Mouse (Mus musculus) olfactory bulb, adult 2 months (tissue): Measurements from ENCODE around the gene Bmpr1b. TPM values are rescaled to one million over a fixed set of nuclear protein-coding genes. Genes with fewer than 3 reads are reported as not detected.

Experiments used
- H3K27ac ChIP-seq: fragments of 200-500 bp; 2 replicates; pipeline ENCODE4 v1.5.1; 2012; ENCODE audit warnings: low read depth, low read length; ENCODE audit not compliant: insufficient read depth
- H3K4me1 ChIP-seq: fragments of 200-500 bp; 2 replicates; pipeline ENCODE4 v1.6.1; 2012; ENCODE audit warnings: low read length; ENCODE audit not compliant: control insufficient read depth, insufficient read depth
- H3K4me3 ChIP-seq: fragments of 200-500 bp; 2 replicates; pipeline ENCODE4 v1.5.1; 2012; ENCODE audit warnings: mild to moderate bottlenecking, low read depth, low read length, moderate library complexity; ENCODE audit not compliant: insufficient read depth
- CTCF ChIP-seq: fragments of 200-500 bp; IDR thresholded peaks from 2 replicates; pipeline ENCODE4 v1.5.1; 2012; ENCODE audit warnings: low read depth, mild to moderate bottlenecking, low read length, moderate library complexity; ENCODE audit not compliant: insufficient read depth
- POLR2A ChIP-seq: fragments of 200-500 bp; IDR thresholded peaks from 2 replicates; pipeline ENCODE4 v1.6.1; 2012; ENCODE audit warnings: mild to moderate bottlenecking, low read depth, low read length, moderate library complexity; ENCODE audit not compliant: insufficient read depth
- WGBS: fragments of 180-500 bp; shearing (Covaris S2); methylation state at CpG from one replicate; pipeline ENCODE4 v1.1.7; 2018; 5-methylcytosine and 5-hydroxymethylcytosine counted together
- polyA plus RNA-seq: library from polyadenylated mRNA; stranded (reverse); fragments of >200 nt; gene quantifications from 2 replicates; pipeline ENCODE4 v1.2.4, GENCODE M21; 2012; ENCODE audit warnings: low replicate concordance; ENCODE audit not compliant: missing spikeins, insufficient read depth, insufficient read length

The Bmpr1b gene
- polyA plus RNA-seq, 1 experiment, result not detected

- 29% methylated on average over 4 of the region's 4 CpGs for WGBS
- no peak for TF ChIP-seq POLR2A
- TF ChIP-seq CTCF, result no peak
- Histone ChIP-seq H3K27ac (no peak overlapping the region), H3K4me3 (no peak overlapping the region), H3K4me1 (no peaks in the 10 kb centered on the region)
These were observed 281.6 kb downstream of the Bmpr1b start for GRCm38 (mm10) chr3:141887476-141888274.

DNA sequence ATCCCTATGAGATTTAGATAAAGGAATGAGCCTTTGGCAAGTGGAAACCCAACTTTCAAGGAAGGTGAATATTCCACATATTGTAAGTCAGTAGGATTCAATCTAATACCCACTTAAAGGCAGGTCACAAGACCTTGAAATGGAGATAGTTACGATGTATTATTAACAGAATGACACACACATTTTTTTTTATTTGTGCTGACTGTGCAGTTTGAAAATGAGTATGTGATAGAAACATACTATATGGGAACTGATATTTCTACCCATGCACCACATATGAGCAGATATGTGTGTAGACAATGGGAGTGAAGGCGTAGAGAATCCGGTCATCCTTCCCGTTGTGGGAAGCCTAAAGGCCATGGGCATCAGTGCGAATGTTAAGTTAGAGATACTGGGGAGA lies 285.0 kb downstream of the Bmpr1b start:
- no peak overlapping the region for H3K27ac ChIP-seq
- 97% methylated on average over 5 of the region's 5 CpGs for WGBS
- no peak overlapping the region for H3K4me3 ChIP-seq
- no peaks in the 10 kb centered on the region for H3K4me1 ChIP-seq
- no peak for TF ChIP-seq POLR2A
- TF ChIP-seq CTCF, result no peak

GRCm38 (mm10) chr3:141882496-141882895 lies 286.7 kb downstream of the Bmpr1b start:
- TF ChIP-seq POLR2A (no peak), CTCF (no peak)

GRCm38 (mm10) chr3:141872337-141873042 lies 296.7 kb downstream of the Bmpr1b start:
- Histone ChIP-seq H3K4me3 (no peak overlapping the region), H3K27ac (no peak overlapping the region), H3K4me1 (no peaks in the 10 kb centered on the region)
- TF ChIP-seq CTCF (no peak), POLR2A (no peak)
- WGBS, result 87% methylated on average over 10 of the region's 10 CpGs

More at GRCm38 (mm10) chr3:141882496-141882895, 286.7 kb downstream of the Bmpr1b start:
- H3K27ac ChIP-seq, result no peak overlapping the region
- WGBS, result 80% methylated on average over 2 of the region's 2 CpGs
- no peak overlapping the region for H3K4me3 ChIP-seq
- H3K4me1 ChIP-seq, result no peaks in the 10 kb centered on the region

GRCm38 (mm10) chr3:141871805-141872204 lies 297.4 kb downstream of the Bmpr1b start:
- WGBS, result 93% methylated on average over 3 of the region's 3 CpGs
- no peak for TF ChIP-seq CTCF
- TF ChIP-seq POLR2A, result no peak
- no peaks in the 10 kb centered on the region for H3K4me1 ChIP-seq

GRCm38 (mm10) chr3:141862816-141863461 lies 306.3 kb downstream of the Bmpr1b start:
- TF ChIP-seq POLR2A (no peak), CTCF (no peak)
- 20% methylated on average over 13 of the region's 13 CpGs for WGBS
- H3K27ac ChIP-seq, result no peak overlapping the region
- H3K4me3 ChIP-seq, result no peak overlapping the region
- no peaks in the 10 kb centered on the region for H3K4me1 ChIP-seq

More at GRCm38 (mm10) chr3:141871805-141872204, 297.4 kb downstream of the Bmpr1b start:
- Histone ChIP-seq H3K27ac (no peak overlapping the region), H3K4me3 (no peak overlapping the region)

DNA sequence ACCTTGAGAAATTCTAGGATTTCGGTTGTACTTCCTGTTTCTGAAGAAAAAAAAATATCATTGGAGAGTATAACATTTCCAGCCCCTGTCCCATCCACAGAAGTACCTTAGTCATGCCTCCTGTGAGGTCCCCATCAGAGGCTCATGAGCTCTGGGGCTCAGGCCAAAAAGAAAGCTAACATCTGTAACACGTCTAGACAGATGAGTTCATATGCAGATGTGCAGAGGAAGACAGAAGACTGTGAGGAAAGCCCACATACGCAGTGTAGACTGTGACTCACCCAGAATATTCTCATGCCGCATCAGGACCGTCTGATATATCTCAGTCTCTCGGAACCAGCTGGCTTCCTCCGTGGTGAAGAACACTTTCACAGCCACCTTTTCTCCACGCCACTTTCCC lies 312.1 kb downstream of the Bmpr1b start:
- TF ChIP-seq POLR2A (no peak), CTCF (no peak)
- 86% methylated on average over 8 of the region's 8 CpGs for WGBS
- no peaks in the 10 kb centered on the region for H3K4me1 ChIP-seq
- H3K4me3 ChIP-seq, result no peak overlapping the region
- no peak overlapping the region for H3K27ac ChIP-seq

- Histone ChIP-seq H3K27ac (no peak overlapping the region), H3K4me3 (no peak overlapping the region), H3K4me1 (no peaks in the 10 kb centered on the region)
- 88% methylated on average over 4 of the region's 4 CpGs for WGBS
- no peak for TF ChIP-seq CTCF
- TF ChIP-seq POLR2A, result no peak
These were observed 314.9 kb downstream of the Bmpr1b start for GRCm38 (mm10) chr3:141854339-141854738.

DNA sequence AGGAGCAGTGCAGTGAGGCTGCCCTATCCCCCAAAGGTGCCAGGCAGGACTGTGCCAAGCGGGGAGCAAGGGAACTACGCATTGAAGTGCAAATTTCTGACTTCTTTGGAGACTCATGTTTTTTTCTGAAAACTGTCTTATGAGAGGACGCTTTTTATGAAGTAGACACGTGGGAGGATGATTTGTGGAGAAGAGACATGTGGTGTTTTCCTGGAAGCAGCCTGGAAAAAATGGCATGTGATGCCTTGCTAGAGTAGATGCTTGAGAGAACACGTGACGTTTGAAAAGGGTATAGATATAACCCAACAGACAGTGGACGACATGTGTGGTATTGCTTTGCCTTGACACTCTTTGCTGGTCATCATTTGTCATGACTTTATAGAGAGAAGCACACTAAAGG lies 319.1 kb downstream of the Bmpr1b start:
- TF ChIP-seq CTCF (no peak), POLR2A (no peak)
- Histone ChIP-seq H3K4me3 (no peak overlapping the region), H3K4me1 (no peaks in the 10 kb centered on the region), H3K27ac (no peak overlapping the region)
- 83% methylated on average over 7 of the region's 7 CpGs for WGBS
